Mouse (Mus musculus): ENCODE results near the gene Ncoa3.

- TF ChIP-seq CHD2 (IDR thresholded peaks at IDR 0.05; ENCODE audit: low read depth, low read length) = no peak
- no peak for TF ChIP-seq ZC3H11A (IDR thresholded peaks at IDR 0.05; ENCODE audit: borderline replicate concordance, low read depth, low read length)
- no peak for TF ChIP-seq HCFC1 (IDR thresholded peaks at IDR 0.05; ENCODE audit: borderline replicate concordance, insufficient read depth, low read length)
These were observed 38.9 kb downstream of the Ncoa3 start for GRCm38 (mm10) chr2:166031120-166031929.

Data from ES-E14 (cell line).